Mouse (Mus musculus): ENCODE results near the gene Lrmda. TPM values are rescaled to one million over a fixed set of nuclear protein-coding genes. Genes with fewer than 3 reads are reported as not detected.

Lrmda gene
- total and polyA plus RNA-seq, 3 experiments = 5.1 to 5.9 TPM; not detected in 1

DNA sequence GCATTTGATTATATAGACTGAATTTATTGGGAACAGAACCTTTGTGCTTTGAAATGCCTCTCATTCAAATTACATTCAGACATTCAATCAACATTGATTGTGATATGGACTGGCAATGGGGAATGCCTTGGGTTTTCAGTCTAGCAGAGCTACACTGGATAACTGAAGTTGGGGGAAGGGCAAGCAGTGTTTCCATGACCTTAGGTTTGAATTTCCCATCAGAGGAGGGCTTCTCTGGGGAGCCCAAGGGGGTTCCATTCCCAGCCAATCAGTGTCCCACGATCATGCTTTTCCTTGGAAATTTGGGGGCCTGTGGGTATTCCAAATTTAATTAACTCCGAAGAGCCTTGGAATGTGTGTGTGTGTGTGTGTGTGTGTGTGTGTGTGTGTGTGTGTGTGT lies 888.5 kb downstream of the Lrmda start:
- Histone ChIP-seq H3K79me2 (ENCODE audit: control insufficient read depth, insufficient read depth, low read length, poor library complexity) (no peaks in the 10 kb centered on the region), H3K9ac (ENCODE audit: control insufficient read depth, low read depth, low read length, poor library complexity, severe bottlenecking) (no peak overlapping the region), H3K9me3 (replicated peaks; ENCODE audit: insufficient read depth, low read length) (no peaks in the 10 kb centered on the region), H3K4me3 (ENCODE audit: control insufficient read depth in 1 of 2, insufficient read depth in 1 of 2, low read depth in 2 of 2, low read length in 2 of 2) (no peak overlapping the region), H3K27me3 (ENCODE audit: control insufficient read depth in 1 of 2, insufficient read depth in 2 of 2, low read length in 2 of 2) (no peaks in the 10 kb centered on the region), H3K4me1 (ENCODE audit: control insufficient read depth in 1 of 2, insufficient read depth in 2 of 2, low read length in 2 of 2) (no peaks in the 10 kb centered on the region; a peak in 2 of 4 replicates), H3K36me3 (ENCODE audit: control insufficient read depth in 1 of 2, insufficient read depth in 2 of 2, low read length in 2 of 2) (no peaks in the 10 kb centered on the region), H3K27ac (ENCODE audit: control insufficient read depth, low read depth, low read length) (no peak overlapping the region)
- TF ChIP-seq GABPA (IDR thresholded peaks at IDR 0.05; ENCODE audit: low read depth, low read length) = no peak
- no peak for DNase-seq (ENCODE audit: low read depth, low spot score)

DNA sequence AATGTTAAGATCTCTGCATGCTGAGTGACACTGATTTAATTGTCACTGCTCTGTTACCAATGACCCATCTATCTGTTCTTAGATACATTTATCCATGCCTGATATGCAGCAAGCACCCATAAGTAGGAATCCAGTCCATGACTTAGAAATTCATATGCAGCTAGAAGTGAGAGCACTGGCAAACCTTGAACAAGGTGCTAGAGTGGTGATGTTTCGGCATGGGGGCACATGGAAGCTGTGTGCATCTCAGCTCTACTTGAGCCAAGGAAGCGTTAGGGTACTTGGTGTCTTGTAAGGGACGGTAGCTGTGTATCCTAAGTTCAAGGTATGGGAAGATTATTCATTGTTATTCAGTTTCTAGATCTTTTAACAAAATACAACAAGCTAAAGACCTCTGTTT lies 896.0 kb downstream of the Lrmda start:
- TF ChIP-seq BHLHE40 (IDR thresholded peaks at IDR 0.05; ENCODE audit: borderline replicate concordance, low read depth, low read length) (no peak), POLR2AphosphoS5 (IDR thresholded peaks at IDR 0.05; ENCODE audit: borderline replicate concordance, low read depth, low read length) (no peak), MAZ (IDR thresholded peaks at IDR 0.05; ENCODE audit: low read depth, low read length) (no peak), CHD1 (IDR thresholded peaks at IDR 0.05; ENCODE audit: low read depth, low read length) (no peak), TCF12 (IDR thresholded peaks at IDR 0.05; ENCODE audit: low read depth, low read length) (no peak), MXI1 (IDR thresholded peaks at IDR 0.05; ENCODE audit: low read depth, low read length) (no peak), POLR2A (IDR thresholded peaks at IDR 0.05; ENCODE audit: control insufficient read depth in 1 of 2, insufficient read depth in 1 of 2, low read depth in 1 of 2, low read length in 2 of 2, poor library complexity in 1 of 2) (no peak), MYB (IDR thresholded peaks at IDR 0.05; ENCODE audit: low read depth, low read length) (no peak), ZNF384 (IDR thresholded peaks at IDR 0.05; ENCODE audit: low read depth, low read length) (no peak)

GRCm38 (mm10) chr14:22918499-22918898 lies 899.0 kb downstream of the Lrmda start:
- H3K4me3 ChIP-seq (ENCODE audit: control insufficient read depth in 1 of 2, insufficient read depth in 1 of 2, low read depth in 2 of 2, low read length in 2 of 2) = no peak overlapping the region
- TF ChIP-seq HCFC1 (IDR thresholded peaks at IDR 0.05; ENCODE audit: low read depth, low read length) = no peak
- TF ChIP-seq RAD21 (IDR thresholded peaks at IDR 0.05; ENCODE audit: low read depth, low read length) = no peak
- no peak for TF ChIP-seq MAFK (IDR thresholded peaks at IDR 0.05; ENCODE audit: borderline replicate concordance, low read depth, low read length)
- TF ChIP-seq SMC3 (IDR thresholded peaks at IDR 0.05; ENCODE audit: low read depth, low read length) = no peak
- no peak for TF ChIP-seq POLR2A (IDR thresholded peaks at IDR 0.05; ENCODE audit: control insufficient read depth in 1 of 2, insufficient read depth in 1 of 2, low read depth in 1 of 2, low read length in 2 of 2, poor library complexity in 1 of 2)
- no peak for TF ChIP-seq ELF1 (IDR thresholded peaks at IDR 0.05; ENCODE audit: low read depth, low read length)
- TF ChIP-seq NELFE (IDR thresholded peaks at IDR 0.05; ENCODE audit: low read depth, low read length) = no peak
- TF ChIP-seq TBP (IDR thresholded peaks at IDR 0.05; ENCODE audit: low read depth, low read length) = no peak
- TF ChIP-seq RCOR1 (IDR thresholded peaks at IDR 0.05; ENCODE audit: low read depth, low read length) = no peak
- TF ChIP-seq E2F4 (IDR thresholded peaks at IDR 0.05; ENCODE audit: borderline replicate concordance, low read depth, low read length) = no peak
- TF ChIP-seq MYB (IDR thresholded peaks at IDR 0.05; ENCODE audit: low read depth, low read length) = no peak
- TF ChIP-seq UBTF (IDR thresholded peaks at IDR 0.05; ENCODE audit: borderline replicate concordance, insufficient read depth, low read depth, low read length) = no peak
- TF ChIP-seq MAX (IDR thresholded peaks at IDR 0.05; ENCODE audit: low read length) = no peak
- TF ChIP-seq MXI1 (IDR thresholded peaks at IDR 0.05; ENCODE audit: low read depth, low read length) = no peak
- TF ChIP-seq MAZ (IDR thresholded peaks at IDR 0.05; ENCODE audit: low read depth, low read length) = no peak
- no peak overlapping the region for H3K9ac ChIP-seq (ENCODE audit: control insufficient read depth, low read depth, low read length, poor library complexity, severe bottlenecking)
- DNase-seq (ENCODE audit: low read depth, low spot score) = no peak
- no peaks in the 10 kb centered on the region for H3K27me3 ChIP-seq (ENCODE audit: control insufficient read depth in 1 of 2, insufficient read depth in 2 of 2, low read length in 2 of 2)
- H3K9me3 ChIP-seq (replicated peaks; ENCODE audit: insufficient read depth, low read length) = no peaks in the 10 kb centered on the region
- H3K4me1 ChIP-seq (ENCODE audit: control insufficient read depth in 1 of 2, insufficient read depth in 2 of 2, low read length in 2 of 2) = peaks cover 3 to 9% of the 10 kb centered on the region in 2 experiments
- H3K36me3 ChIP-seq (ENCODE audit: control insufficient read depth in 1 of 2, insufficient read depth in 2 of 2, low read length in 2 of 2) = peaks cover 0 to 2% of the 10 kb centered on the region in 2 experiments; a peak in 2 of 4 replicates
- H3K79me2 ChIP-seq (ENCODE audit: control insufficient read depth, insufficient read depth, low read length, poor library complexity) = no peaks in the 10 kb centered on the region
- no peak overlapping the region for H3K27ac ChIP-seq (ENCODE audit: control insufficient read depth, low read depth, low read length)

More for the DNA sequence above, 896.0 kb downstream of the Lrmda start:
- H3K4me1 ChIP-seq (ENCODE audit: control insufficient read depth in 1 of 2, insufficient read depth in 2 of 2, low read length in 2 of 2) = no peaks in the 10 kb centered on the region
- no peak for DNase-seq (ENCODE audit: low read depth, low spot score)
- no peak overlapping the region for H3K9ac ChIP-seq (ENCODE audit: control insufficient read depth, low read depth, low read length, poor library complexity, severe bottlenecking)
- no peak overlapping the region for H3K4me3 ChIP-seq (ENCODE audit: control insufficient read depth in 1 of 2, insufficient read depth in 1 of 2, low read depth in 2 of 2, low read length in 2 of 2)
- H3K27ac ChIP-seq (ENCODE audit: control insufficient read depth, low read depth, low read length) = no peak overlapping the region
- no peaks in the 10 kb centered on the region for H3K79me2 ChIP-seq (ENCODE audit: control insufficient read depth, insufficient read depth, low read length, poor library complexity)
- H3K36me3 ChIP-seq (ENCODE audit: control insufficient read depth in 1 of 2, insufficient read depth in 2 of 2, low read length in 2 of 2) = no peaks in the 10 kb centered on the region
- no peaks in the 10 kb centered on the region for H3K9me3 ChIP-seq (replicated peaks; ENCODE audit: insufficient read depth, low read length)
- no peaks in the 10 kb centered on the region for H3K27me3 ChIP-seq (ENCODE audit: control insufficient read depth in 1 of 2, insufficient read depth in 2 of 2, low read length in 2 of 2)
